In genomic region chr14:98167186-98168038, GRCm38 (mm10) we compare ENCODE assay signal across 7 mouse cellular contexts. TPM values are rescaled to one million over a fixed set of nuclear protein-coding genes. Genes with fewer than 3 reads are reported as not detected.
DNase-seq lines count a peak whose midpoint lies in the region; ATAC-seq lines count a peak whose summit lies in the region.

No protein-coding gene starts in this region.

- peaks cover 2% of the 10 kb centered on the region; the same call in 1 of the 2 replicates for H3K4me1 ChIP-seq in forebrain, embryonic 11.5 days (replicated peaks; ENCODE audit: control insufficient read depth, insufficient read depth, low read length)
- peaks cover 16% of the 10 kb centered on the region for H3K4me1 ChIP-seq in hindbrain, embryonic 12.5 days
- H3K4me1 ChIP-seq in midbrain, embryonic 15.5 days: peaks cover 19% of the 10 kb centered on the region; the same call in 1 of the 2 replicates

- WGBS in forebrain, embryonic 11.5 days: 0% methylated on average over 33 of the region's 33 CpGs
- WGBS in hindbrain, embryonic 12.5 days: under 1% methylated on average over 33 of the region's 33 CpGs
- under 1% methylated on average over 33 of the region's 33 CpGs for WGBS in midbrain, embryonic 15.5 days

- no peaks in the 10 kb centered on the region for H3K27me3 ChIP-seq in forebrain, embryonic 11.5 days (ENCODE audit: control insufficient read depth, insufficient read depth, low read length)
- no peaks in the 10 kb centered on the region for H3K27me3 ChIP-seq in hindbrain, embryonic 12.5 days
- H3K27me3 ChIP-seq in midbrain, embryonic 15.5 days (replicated peaks): no peaks in the 10 kb centered on the region

- peak overlapping the region; percentile 89 for H3K9ac ChIP-seq in forebrain, embryonic 11.5 days (ENCODE audit: low read length)
- peak overlapping the region; percentile 94 for H3K9ac ChIP-seq in hindbrain, embryonic 12.5 days
- peak overlapping the region; percentile 84 for H3K9ac ChIP-seq in midbrain, embryonic 15.5 days

- ATAC-seq in forebrain, embryonic 11.5 days (replicated peaks; ENCODE audit: low FRiP score): peak; percentile 36
- peak; percentile 38 for ATAC-seq in hindbrain, embryonic 12.5 days (ENCODE audit: low FRiP score)
- ATAC-seq in midbrain, embryonic 15.5 days (replicated peaks): peak; percentile 60

- peak overlapping the region; percentile 95 for H3K27ac ChIP-seq in forebrain, embryonic 11.5 days (ENCODE audit: low read depth, low read length)
- peak overlapping the region; percentile 98 for H3K27ac ChIP-seq in hindbrain, embryonic 12.5 days
- H3K27ac ChIP-seq in midbrain, embryonic 15.5 days: peak overlapping the region; percentile 91

- H3K4me3 ChIP-seq in forebrain, embryonic 11.5 days (ENCODE audit: low read depth, low read length): peak overlapping the region; percentile 93
- H3K4me3 ChIP-seq in hindbrain, embryonic 12.5 days: peak overlapping the region; percentile 90
- peak overlapping the region; percentile 82 for H3K4me3 ChIP-seq in midbrain, embryonic 15.5 days

- H3K4me2 ChIP-seq in forebrain, embryonic 11.5 days (ENCODE audit: low read depth, low read length, severe bottlenecking): peak overlapping the region; percentile 64
- H3K4me2 ChIP-seq in hindbrain, embryonic 12.5 days (replicated peaks): peak overlapping the region; percentile 66
- H3K4me2 ChIP-seq in midbrain, embryonic 15.5 days: peak overlapping the region; percentile 90

- H3K36me3 ChIP-seq in forebrain, embryonic 11.5 days (ENCODE audit: control insufficient read depth, insufficient read depth, low read length): no peaks in the 10 kb centered on the region
- no peaks in the 10 kb centered on the region for H3K36me3 ChIP-seq in hindbrain, embryonic 12.5 days
- no peaks in the 10 kb centered on the region for H3K36me3 ChIP-seq in midbrain, embryonic 15.5 days (replicated peaks)

- DNase-seq in Muller cell, postnatal 12 days (ENCODE audit: inconsistent ontology term): peak; percentile 89
- peak; percentile 72 for DNase-seq in adrenal gland, postnatal 25 days
- DNase-seq in forebrain, embryonic 11.5 days (ENCODE audit: low spot score): peak; percentile 72
- DNase-seq in liver: peak; percentile 28
- DNase-seq in testis, postnatal 10 days (ENCODE audit: low spot score): peak; percentile 46

- H3K9me3 ChIP-seq in forebrain, embryonic 11.5 days (ENCODE audit: control insufficient read depth, low read length): no peaks in the 10 kb centered on the region
- H3K9me3 ChIP-seq in hindbrain, embryonic 12.5 days (replicated peaks): no peaks in the 10 kb centered on the region
- H3K9me3 ChIP-seq in midbrain, embryonic 15.5 days: no peaks in the 10 kb centered on the region

RNA-seq across cellular contexts. Expression of gene Dach1, which starts 2.2 kb away (rescaled TPM):
- total RNA-seq in adrenal gland, postnatal 25 days (2021): 5.2 and 6.7 TPM in 2 replicates
- polyA plus RNA-seq in forebrain, embryonic 11.5 days (2014; fragmentation: Nextera tagmentation; extraction: Ambion mirVana): 21.7 and 25.3 TPM in 2 replicates
- polyA plus RNA-seq in hindbrain, embryonic 12.5 days (2016; fragmentation: Nextera tagmentation; extraction: Ambion mirVana): 22.8 and 24.3 TPM in 2 replicates
- polyA plus RNA-seq in midbrain, embryonic 15.5 days (2015; fragmentation: Nextera tagmentation; extraction: Ambion mirVana): 8.9 and 9.4 TPM in 2 replicates

Comparison
In these comparisons a context has a peak if more than half of its experiments do, and no peak if none do; other contexts are left out.
1. Peak in every context shown above with its lines: DNase-seq, ATAC-seq, H3K4me3 ChIP-seq and H3K27ac ChIP-seq.
2. DNase-seq: peak in every context shown above with its lines; median percentile 89 in Muller cell, postnatal 12 days; 72 in adrenal gland, postnatal 25 days; 72 in forebrain, embryonic 11.5 days; 46 in testis, postnatal 10 days; 28 in liver.